Mouse (Mus musculus) layer of hippocampus, adult 11-12 months (tissue): ENCODE data around the gene Bcor.

Experiments
- DNase-seq: peaks from one replicate; pipeline ENCODE4 v3.0.0; 2022; ENCODE audit warnings: low spot score

Gene Bcor

DNA sequence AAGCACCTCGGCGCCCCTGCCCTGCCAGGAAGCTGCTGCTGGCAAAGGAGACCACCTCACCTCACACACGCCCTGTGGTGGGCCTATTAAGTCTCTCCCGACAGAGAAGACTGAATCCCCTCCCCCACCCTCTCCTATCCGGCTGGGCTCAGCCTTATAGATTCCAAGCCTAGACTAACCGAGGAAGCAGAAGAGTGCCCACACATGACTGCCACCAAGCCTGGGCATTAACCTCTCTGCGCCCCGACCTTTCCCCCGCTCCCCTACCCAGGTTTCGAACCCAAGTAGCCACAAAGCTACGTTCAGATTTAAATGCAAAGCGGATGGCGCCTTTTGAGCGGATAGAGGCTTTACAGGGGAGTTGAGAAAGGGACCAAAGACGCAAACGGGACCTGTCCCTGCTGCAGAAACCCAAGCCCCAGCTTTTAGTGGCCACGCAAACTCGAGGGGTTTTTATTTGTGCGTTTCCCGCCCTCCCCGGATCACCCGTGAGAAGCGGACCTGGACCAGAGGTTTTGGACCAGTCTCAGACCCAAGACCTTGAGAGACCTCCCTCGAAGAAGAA, 33.0 kb downstream of the Bcor start:
- no peak for DNase-seq

DNA sequence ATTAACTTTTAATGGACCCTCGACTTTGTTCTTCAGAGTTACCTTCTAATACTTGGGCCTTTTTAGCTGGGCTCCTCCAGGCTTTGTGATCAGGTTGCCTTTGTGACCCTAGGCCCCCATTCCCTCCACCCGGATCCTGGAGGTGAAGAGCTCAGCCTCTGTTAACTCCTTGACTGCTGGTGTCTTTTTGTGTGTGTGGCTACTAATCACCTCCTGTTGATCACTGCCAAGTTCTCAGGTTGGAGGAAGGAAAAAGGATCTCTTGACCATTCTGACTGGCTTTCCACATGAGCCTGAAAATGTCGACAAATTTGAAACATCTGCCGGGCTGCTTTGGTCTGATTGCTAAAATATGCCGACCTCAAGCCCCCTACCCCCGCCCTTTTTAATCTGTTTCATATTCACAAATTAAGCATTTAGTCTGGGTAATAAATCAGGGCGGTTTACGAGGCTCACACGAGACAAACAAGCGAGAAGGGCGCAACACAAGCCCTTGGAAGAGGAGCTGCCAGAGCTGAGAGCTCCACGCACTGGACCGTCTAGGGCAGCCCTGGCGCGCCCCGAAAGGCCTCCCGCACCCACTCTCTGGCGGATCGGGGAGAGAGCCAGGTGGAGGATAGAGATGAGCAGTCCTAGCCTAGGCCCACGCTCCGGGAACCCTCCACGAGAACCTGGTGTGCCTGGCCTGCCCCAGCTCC, 33.6 kb downstream of the Bcor start:
- DNase-seq = no peak

DNA sequence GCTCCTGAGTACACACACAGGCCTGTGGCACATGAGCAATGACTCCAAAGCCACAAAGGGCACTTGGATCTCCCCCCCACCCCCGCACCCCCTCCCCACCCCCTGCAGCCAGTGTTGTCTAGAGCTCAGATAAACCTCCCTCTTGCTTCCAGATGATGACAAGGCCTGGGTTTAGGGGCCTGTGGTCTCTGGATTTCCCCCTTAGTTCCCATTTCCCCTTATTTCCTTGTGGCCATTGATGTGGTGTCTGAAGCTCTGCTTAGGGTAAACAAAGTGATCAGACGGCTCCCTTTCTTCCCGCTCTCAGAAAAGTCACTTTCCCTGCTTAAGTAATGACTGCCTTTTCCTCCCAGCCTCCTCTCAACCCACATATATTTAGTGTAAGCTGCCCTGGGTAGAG, 35.6 kb downstream of the Bcor start:
- no peak for DNase-seq

DNA sequence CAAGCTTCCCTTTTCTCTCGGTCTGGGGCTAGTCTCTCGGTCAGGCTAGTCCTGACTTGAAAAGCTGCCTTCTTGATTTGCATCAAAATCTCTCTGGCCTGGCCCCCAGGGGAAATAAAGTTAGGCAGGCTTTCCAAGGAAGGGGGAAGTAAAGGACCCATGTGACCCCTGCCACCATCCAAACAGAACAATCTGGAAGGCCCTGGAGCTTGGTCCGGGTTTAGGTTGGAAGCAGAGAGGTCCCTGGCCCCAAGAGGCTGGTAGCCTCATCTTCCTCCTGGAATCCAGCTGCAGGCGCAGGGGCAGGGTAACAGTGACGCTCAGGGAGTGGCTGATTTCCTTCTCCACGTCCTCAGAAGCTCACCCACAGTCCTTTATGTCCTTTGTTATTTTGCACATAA, 36.5 kb downstream of the Bcor start:
- DNase-seq = no peak

DNA sequence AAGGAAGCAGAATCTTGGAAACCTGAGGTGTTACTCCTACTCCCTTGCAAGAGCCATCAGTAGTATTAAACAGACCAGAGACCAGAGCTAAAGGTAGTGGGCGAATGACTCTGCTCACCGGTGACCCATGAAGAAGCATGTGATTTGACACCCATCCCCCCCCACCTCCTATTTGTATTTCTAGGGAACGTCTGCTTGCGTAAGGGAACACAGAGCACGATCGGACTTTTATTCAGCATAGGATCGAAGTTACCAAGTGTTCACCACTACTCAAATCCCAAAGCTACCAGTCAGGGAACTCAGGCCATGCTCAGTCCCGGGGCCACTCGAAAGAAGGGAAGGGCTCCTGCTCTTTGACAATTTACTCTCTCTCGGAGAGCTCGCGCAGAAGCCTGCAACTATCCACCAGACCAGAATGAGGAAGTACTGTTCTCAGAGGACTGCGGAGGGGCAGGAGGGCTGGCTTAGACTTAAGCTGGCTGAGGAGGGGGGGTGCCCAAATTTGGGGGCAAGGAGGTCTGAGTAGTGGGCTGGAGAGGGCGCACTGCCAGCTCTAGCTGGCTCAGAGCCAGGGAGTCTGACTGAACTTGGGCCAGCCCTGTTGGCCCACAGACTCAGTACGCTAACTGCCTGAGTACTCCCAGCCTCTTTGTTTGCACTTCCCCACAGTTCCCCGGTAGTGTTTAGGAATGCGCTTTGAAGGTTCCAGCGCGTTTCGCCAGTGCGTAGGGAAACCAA, 37.4 kb downstream of the Bcor start:
- DNase-seq = no peak

DNA sequence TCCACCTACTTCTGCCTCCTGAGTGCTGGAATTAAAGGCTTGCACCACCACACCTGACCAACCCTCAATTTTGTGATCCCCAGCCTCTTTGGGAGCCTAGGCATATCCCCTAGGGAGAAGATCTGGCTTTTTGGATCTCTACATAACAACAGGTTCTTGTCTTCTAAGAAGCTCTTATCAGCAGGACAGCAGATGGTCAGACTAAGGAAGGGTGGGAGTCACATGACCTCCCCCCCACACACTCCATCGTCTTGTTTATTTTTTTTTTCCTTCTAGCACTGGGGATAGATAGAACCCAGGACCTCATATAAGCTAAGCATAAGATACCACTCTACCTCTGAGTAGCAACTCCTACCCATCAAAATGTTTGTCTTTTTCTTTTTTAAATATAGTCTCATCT, 40.7 kb downstream of the Bcor start:
- DNase-seq = no peak

DNA sequence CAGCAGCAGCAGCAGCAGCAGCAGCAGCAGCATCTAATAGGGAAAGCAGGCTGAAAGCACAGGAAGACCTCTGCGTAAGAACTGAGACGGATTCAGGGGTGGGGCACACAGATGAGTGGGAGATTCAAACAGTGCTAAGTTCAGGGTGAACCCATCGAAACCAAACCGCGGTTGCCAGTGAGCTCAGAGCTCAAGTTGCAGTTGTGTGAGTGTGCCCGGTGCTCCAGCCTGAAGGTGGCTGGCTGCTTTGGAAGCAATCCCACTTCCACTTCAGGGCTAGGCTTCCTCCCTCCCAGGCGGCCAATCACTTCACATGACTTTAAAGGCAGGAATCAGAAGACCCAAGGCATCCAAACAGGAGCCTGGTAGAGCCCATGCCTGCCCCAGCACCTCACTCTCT, 44.0 kb downstream of the Bcor start:
- DNase-seq = no peak

DNA sequence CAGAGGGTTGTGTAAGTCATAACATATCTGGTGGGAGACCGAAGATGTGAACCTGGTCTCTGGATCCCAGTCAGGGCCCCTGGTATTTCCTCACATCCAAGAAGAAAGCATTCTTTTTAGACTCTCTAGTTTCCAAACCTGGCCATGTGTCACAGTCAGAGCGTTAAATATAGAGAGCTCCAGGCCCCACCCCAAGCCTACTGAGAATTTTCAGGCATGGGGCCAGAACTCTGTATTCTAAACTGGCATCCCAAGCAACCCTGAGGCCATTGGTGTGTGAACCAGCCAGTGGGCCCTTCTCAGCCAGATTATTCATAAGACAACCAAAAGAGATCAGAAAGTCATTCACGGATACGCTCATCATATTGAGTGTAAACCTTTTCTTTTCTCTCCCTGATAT, 48.0 kb downstream of the Bcor start:
- DNase-seq = no peak

DNA sequence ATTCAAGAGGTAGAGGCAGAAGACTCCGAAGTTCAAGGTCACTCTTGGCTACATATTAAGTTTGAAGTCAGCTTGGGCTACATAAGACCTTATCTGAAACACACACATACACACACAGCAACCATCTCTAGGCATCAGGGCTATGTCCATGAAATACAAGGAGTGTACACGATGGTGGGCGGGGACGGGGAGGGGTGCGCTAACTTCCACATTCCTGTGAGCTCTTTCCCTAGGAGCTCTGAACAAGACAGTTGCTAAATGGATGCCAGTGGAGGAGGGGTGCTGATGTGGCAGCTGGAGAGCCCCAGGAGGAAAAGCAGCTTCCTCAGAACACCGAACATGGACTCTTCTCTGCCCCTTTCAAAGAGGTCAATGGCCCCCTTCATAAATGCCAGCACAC, 49.6 kb downstream of the Bcor start:
- DNase-seq = no peak

DNA sequence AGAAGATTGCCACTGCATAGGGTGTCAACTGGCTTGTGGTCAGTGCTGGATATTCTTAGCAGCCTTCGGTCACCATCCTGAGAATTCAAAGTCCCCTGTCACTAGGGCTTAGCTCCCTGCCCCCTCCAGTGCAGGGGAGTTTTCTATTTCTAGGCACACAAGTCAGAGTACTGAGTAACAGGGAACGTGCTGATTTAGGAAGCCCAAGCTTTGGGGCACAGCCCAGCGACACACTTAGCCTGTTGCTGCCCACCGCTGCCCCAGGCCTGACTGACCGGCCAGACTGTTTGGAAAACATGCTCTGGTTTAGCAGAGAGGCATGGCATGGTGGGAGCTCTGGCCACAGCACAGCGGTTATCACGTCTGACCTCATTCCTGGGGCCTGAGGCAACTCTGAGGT, 54.8 kb downstream of the Bcor start:
- DNase-seq = no peak

DNA sequence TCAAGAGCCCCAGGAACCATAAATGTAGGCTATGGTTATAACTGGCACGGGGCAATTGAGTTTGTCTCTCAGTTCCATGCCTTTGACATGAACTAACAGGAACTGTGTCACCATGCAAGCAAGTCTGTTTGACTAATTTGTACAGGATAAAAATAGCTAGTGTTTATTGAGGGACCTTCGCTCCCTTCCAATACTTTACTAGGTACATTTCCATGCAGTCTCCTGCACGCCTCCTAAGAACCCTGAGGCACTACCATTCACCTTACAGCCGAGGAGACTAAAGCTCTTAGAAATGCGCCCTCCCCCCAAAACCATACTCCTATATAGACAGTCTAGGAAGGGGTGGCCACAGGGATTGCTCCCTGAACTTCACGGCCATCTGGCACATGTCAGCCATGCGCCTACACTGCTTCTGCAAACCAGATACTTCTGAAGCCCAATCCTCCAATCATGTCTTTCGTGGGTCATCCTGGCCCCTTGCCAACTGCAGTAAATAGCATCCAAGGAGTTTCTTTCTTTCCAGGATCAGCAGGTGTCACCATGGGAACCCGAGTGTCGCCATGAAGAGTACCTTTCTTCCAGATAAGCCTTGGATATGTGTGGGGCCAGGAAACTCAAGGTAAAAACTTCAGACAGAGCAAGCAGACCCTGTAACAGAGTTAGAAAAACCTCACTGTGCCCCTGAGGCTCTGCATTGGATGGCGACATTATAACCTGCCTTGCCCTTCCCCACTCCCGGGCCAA, 63.2 kb downstream of the Bcor start:
- no peak for DNase-seq

DNA sequence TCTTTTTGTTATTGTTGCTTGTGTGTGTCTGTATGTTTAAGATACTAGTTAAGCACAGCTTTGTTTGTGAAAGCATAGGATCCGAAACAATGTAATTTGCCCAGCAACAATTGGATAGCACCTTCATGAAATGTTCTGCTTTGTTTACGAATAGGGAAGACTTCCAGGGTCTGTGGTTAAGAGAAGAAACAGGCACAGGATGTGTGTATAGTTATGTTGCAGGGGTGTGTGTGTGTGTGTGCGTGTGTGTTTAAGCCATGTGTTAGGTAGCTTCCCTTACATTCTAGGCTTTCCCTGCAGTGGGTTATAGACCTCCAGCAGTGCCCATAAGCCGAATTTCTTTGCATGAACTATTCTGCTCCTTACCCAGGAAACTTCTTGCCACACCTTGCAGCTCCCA, 66.8 kb downstream of the Bcor start:
- DNase-seq = no peak

DNA sequence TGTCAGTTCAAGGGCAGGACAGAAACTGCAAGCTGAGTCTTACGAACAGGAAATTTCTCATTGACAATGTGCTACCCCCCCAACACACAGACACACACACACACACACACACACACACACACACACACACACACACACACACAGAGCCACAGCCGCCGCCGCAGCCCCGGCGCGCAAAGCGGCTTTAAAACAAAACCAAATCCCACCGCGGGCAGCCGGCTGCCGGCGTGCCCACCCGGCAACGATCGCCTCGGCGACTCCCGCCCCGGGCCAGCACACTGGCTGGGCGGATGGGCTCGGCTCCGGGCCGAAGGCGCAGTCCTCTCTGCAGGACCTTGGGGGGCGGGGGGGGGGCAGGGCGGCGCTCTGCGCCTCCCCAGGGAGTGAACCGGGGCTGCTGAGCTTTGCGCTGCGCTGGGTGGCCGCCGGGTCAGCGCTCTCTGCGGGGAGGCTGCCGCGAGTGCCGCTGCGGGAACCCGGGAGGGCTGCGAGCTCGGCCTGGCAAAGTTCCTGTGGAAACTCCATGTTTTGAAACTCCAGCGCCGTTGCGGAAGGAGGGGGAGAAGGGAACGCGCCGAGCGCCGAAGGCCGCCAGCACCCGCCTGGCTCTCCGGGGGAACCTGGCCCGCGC, 68.6 kb downstream of the Bcor start:
- DNase-seq = peak; percentile 29

DNA sequence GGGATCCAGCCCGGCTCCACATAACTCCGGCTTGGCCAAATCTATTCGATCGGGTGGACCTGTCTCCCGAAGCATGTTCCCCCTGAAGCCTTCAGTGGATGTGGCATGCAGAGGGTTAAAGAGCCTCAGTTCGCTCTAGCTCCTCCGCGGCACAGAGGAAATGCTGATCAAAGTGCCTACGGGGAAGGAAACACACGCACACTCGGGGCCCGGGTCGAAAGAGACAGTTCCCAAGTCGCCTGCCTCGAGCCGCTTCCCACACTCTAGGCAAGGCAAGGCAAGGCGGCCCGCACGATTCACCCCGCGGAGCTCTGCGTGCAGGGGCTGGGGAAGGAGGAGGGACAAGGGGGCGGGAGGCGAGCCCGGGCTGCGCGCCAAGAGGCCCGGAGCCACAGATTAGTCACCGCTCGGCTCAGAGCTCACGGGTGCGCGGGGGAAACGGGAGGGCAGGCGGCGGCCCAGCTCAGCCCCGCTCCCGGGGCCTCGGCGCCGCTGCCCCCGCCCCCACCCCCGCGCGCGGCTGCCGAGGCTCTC, 69.2 kb downstream of the Bcor start:
- DNase-seq = peak; percentile 66

DNA sequence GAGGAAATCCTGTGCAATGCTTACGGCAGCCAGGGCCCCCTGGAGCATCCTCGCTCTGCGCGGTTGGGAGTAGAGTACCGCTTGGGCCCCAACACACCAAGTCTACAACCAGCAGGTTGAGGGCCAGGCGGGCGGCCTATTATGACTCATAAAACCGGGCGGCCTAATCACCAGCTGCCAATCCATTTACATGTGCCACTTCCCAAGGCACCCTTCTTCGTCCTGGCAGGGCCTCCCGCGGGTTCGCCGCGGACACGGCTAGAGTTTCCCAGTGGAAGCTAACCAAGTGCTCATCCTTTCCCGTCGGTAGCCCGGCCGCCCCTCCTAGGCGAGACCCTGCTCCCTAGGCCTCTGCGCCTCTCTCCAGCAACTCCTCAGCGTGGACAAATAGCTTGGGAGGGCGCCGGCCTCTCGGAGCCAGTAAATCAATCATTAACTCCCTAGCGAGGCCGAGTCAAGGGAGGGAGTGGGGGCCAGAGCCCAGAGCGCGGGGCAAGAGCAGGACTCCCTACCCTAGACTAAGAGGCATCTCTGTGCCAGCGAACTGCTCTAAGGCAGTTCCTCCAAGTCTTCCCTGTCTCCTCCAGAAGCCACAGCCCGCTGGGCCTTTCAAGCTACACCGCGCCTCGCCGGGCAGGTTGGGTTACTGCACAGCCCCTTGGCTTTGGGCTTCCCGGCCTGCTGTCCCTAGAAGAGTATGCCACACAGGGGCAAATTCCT, 69.8 kb downstream of the Bcor start:
- no peak for DNase-seq

DNA sequence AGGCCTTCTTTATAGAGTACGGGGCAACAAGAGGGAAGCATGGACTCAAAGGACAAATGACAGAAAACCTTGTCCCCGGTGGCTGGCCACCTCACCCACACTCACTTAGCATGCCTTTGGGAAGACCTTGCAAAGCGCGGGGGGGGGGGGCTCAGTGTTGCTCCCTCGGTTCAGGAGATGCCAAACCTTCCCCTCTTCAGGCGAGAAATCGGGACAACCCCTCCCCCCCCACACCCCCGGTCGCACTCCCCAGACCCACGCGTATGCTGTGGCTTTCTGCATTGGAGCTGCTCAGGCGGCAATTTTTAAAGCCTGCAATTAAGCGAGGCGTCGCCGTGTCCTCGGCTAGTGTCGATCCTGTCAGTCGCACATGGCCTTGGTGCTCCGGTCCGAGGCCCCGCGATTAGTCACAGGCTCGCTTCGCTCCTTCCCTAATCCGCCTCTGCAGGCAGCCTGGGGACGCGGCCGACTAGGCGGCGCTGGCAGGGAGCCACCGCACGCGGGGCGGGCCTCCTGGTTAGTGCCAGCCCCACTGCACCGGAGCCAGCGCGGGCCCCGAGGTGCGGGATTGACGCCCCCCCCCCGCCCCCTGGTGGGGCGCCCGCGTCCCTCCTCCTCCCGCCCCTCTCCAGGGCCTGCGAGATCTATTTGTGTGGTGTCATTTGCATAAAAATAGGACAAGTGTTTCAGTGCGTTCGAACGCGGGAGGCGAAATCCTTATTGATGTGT, 70.6 kb downstream of the Bcor start:
- no peak for DNase-seq

DNA sequence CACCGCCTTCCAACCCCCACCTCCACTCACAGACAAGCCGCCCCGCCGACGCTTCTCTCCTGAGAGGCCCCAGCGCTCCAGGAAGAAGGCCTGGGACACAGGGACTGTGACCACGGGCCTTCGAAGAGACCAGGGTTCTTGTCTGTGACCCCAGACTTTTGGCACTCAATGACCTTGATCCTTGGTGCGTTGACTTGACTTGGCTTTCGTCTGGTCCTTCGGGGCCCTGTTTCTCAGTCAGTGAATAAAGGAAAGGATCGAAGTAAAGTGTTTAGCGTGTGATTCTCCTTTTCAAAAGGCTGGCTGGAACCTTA, 71.2 kb downstream of the Bcor start:
- no peak for DNase-seq

DNA sequence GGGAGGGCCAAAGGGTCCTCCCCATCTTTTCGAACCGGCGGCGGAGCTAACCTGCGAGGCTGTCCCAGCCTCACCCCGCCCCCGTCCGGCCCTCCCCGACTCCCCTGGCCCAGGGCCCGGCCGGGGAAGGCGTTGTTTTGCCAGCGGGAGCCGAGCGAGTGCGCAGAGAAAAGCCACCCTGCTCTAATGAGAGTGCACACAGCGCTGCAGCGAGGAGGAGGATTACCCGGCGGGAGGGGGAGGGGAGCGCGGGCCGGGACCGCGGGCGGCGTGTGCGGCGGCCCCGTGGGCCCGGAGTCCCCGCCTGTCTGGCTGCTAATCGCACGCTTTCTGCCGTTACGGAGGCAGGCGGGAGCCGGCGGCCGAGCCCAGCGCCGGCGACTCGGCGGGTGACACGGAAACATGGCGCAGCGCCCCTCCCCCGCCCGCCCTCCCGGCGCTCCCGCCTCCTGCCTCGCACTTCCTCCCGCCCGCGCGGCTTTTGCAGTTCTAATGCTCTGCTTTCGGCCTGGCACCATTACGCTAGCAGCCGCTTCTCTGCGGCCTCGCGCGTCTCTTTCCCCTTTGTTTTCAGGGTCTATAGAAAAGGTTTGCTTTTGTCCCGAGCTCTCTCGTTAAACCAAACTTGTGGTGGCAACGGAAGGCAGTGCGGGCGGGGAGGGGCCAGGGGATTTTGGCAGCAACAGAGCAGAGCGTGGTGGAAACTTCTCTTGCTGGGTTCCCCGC, 71.7 kb downstream of the Bcor start:
- peak; percentile 65 for DNase-seq

DNA sequence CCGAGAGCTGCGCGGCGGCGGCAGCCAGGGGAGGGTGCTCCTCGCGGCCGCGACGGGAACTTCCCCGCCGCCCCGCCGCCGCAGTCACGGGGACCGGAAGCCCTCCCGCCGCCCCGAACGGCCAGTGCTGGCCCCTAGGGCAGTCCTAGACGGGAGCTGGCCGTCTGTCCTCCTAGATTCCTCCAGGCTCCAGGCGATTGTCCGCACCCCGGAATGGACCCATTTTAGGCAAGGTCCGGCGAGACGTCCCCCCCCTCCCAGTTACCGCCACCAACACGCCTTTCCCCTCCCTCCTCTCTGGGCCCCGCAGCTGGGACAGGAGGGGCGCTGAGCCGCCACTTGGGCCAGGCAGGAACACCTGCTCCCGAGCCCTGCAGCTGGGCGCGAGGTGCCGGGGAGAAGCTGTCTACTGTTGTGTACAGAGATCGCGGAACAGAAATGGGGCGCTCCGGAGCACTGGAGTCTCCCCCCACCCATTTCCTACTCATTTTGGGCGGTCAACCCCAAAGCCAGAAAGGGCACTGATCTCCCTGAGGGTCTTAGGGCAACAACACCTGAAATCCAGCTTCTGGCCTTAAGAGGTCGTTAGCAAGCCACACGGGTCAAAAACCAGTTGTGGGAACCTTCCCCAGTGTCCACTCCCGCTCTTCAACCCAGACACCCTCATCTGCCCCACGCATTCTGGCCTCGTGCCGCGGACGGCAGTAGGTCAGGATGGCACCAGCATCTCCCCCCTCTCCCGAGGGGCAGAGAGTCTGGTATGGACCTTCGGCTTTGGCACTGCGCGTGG, 72.4 kb downstream of the Bcor start:
- DNase-seq = peak; percentile 36
